In genomic region chr10:105638500-105638899, GRCm38 (mm10) we compare ENCODE assay signal across 16 mouse cellular contexts.
DNase-seq lines count a peak whose midpoint lies in the region; ATAC-seq and TF ChIP-seq lines count a peak whose summit lies in the region.
"Had no signal": no experiment of that assay in that cellular context is flagged by ENCODE, and none has a peak within 500 bp of the region (broad histone marks: within the 10 kb centered on the region; RNA-seq: fewer than 3 reads in every experiment).

No protein-coding gene starts in this region.

- no peaks in the 10 kb centered on the region for H3K27me3 ChIP-seq in forebrain, embryonic 13.5 days
- no peaks in the 10 kb centered on the region for H3K27me3 ChIP-seq in forebrain, embryonic 12.5 days
- no peaks in the 10 kb centered on the region for H3K27me3 ChIP-seq in hindbrain, embryonic 15.5 days
- H3K27me3 ChIP-seq in midbrain, postnatal 0 days (ENCODE audit: insufficient read depth, low read length), result no peaks in the 10 kb centered on the region
- H3K27me3 ChIP-seq: CH12.LX; heart, embryonic 13.5 days had no signal

- peak; percentile 46 for ATAC-seq in forebrain, embryonic 13.5 days
- no peak for ATAC-seq in forebrain, embryonic 12.5 days (ENCODE audit: low FRiP score)
- peak; percentile 31; the same call in 1 of the 2 replicates for ATAC-seq in hindbrain, embryonic 15.5 days (ENCODE audit: low FRiP score, low read depth)
- ATAC-seq in midbrain, postnatal 0 days (ENCODE audit: low FRiP score), result no peak

- H3K4me1 ChIP-seq in forebrain, embryonic 13.5 days, result no peaks in the 10 kb centered on the region
- no peaks in the 10 kb centered on the region for H3K4me1 ChIP-seq in forebrain, embryonic 12.5 days
- H3K4me1 ChIP-seq in hindbrain, embryonic 15.5 days (replicated peaks), result no peaks in the 10 kb centered on the region
- H3K4me1 ChIP-seq in midbrain, postnatal 0 days (ENCODE audit: insufficient read depth, low read length), result no peaks in the 10 kb centered on the region
- H3K4me1 ChIP-seq: embryonic facial prominence, embryonic 10.5 days; heart, embryonic 13.5 days had no signal

- H3K9ac ChIP-seq in forebrain, embryonic 13.5 days, result no peak overlapping the region
- no peak overlapping the region for H3K9ac ChIP-seq in forebrain, embryonic 12.5 days
- no peak overlapping the region for H3K9ac ChIP-seq in hindbrain, embryonic 15.5 days
- no peak overlapping the region for H3K9ac ChIP-seq in midbrain, postnatal 0 days (replicated peaks; ENCODE audit: low read length, poor library complexity, severe bottlenecking)
- H3K9ac ChIP-seq: heart, embryonic 13.5 days; liver, embryonic 14.5 days had no signal

- H3K4me2 ChIP-seq in forebrain, embryonic 13.5 days, result no peak overlapping the region
- H3K4me2 ChIP-seq in forebrain, embryonic 12.5 days, result no peak overlapping the region
- H3K4me2 ChIP-seq in hindbrain, embryonic 15.5 days, result peak overlapping the region; percentile 32
- H3K4me2 ChIP-seq in midbrain, postnatal 0 days (ENCODE audit: low read depth, low read length, poor library complexity, severe bottlenecking), result no peak overlapping the region
- H3K4me2 ChIP-seq: heart, embryonic 13.5 days had no signal

- no peaks in the 10 kb centered on the region for H3K36me3 ChIP-seq in forebrain, embryonic 13.5 days (ENCODE audit: poor library complexity, severe bottlenecking)
- H3K36me3 ChIP-seq in forebrain, embryonic 12.5 days (replicated peaks), result no peaks in the 10 kb centered on the region
- H3K36me3 ChIP-seq in hindbrain, embryonic 15.5 days, result no peaks in the 10 kb centered on the region
- no peaks in the 10 kb centered on the region for H3K36me3 ChIP-seq in midbrain, postnatal 0 days (ENCODE audit: insufficient read depth, low read length)
- H3K36me3 ChIP-seq: embryonic facial prominence, embryonic 10.5 days; heart, embryonic 13.5 days had no signal

- DNase-seq in brain, adult 2 months (ENCODE audit: low read depth, low spot score), result peak; percentile 24
- peak; percentile 8 for DNase-seq in midbrain, postnatal 0 days (ENCODE audit: low spot score)
- no peak for DNase-seq in urinary bladder, postnatal 25 days (ENCODE audit: low spot score)
- no peak for DNase-seq in cerebellum, adult 18-20 months
- no peak for DNase-seq in adipocyte (ENCODE audit: low spot score)
- DNase-seq: kidney, postnatal 36 days; lung, postnatal 36 days; spleen, adult 18-20 months; thymus, postnatal 36 days had no signal

- H3K9me3 ChIP-seq in forebrain, embryonic 13.5 days (replicated peaks), result no peaks in the 10 kb centered on the region
- 0 out of 2 replicates have a peak, but pooled peaks cover 2% of the 10 kb centered on the region for H3K9me3 ChIP-seq in forebrain, embryonic 12.5 days
- H3K9me3 ChIP-seq in hindbrain, embryonic 15.5 days, result no peaks in the 10 kb centered on the region
- H3K9me3 ChIP-seq in midbrain, postnatal 0 days (ENCODE audit: low read length), result no peaks in the 10 kb centered on the region
- H3K9me3 ChIP-seq: embryonic facial prominence, embryonic 10.5 days; heart, embryonic 13.5 days had no signal

- no peak overlapping the region for H3K27ac ChIP-seq in forebrain, embryonic 13.5 days
- H3K27ac ChIP-seq in forebrain, embryonic 12.5 days, result no peak overlapping the region
- peak overlapping the region; percentile 75 for H3K27ac ChIP-seq in hindbrain, embryonic 15.5 days (replicated peaks)
- H3K27ac ChIP-seq in midbrain, postnatal 0 days (ENCODE audit: low read depth, low read length), result no peak overlapping the region
- H3K27ac ChIP-seq: embryonic facial prominence, embryonic 10.5 days; heart, embryonic 13.5 days; liver, embryonic 14.5 days had no signal

- TF ChIP-seq CTCF in midbrain, postnatal 0 days (IDR thresholded peaks at IDR 0.05), result no peak

- H3K4me3 ChIP-seq in forebrain, embryonic 13.5 days, result no peak overlapping the region
- H3K4me3 ChIP-seq in forebrain, embryonic 12.5 days (replicated peaks), result no peak overlapping the region
- H3K4me3 ChIP-seq in hindbrain, embryonic 15.5 days, result no peak overlapping the region
- H3K4me3 ChIP-seq in midbrain, postnatal 0 days (ENCODE audit: low read depth, low read length), result no peak overlapping the region
- H3K4me3 ChIP-seq: embryonic facial prominence, embryonic 10.5 days; heart, embryonic 13.5 days had no signal

- WGBS in forebrain, embryonic 13.5 days, result 69% methylated on average over 10 of the region's 10 CpGs
- WGBS in forebrain, embryonic 12.5 days, result 83% methylated on average over 10 of the region's 10 CpGs
- WGBS in hindbrain, embryonic 15.5 days, result 37% methylated on average over 10 of the region's 10 CpGs
- WGBS in midbrain, postnatal 0 days, result 73% methylated on average over 10 of the region's 10 CpGs

Comparison
In these comparisons a context has a peak if more than half of its experiments do, and no peak if none do; other contexts are left out.
1. ATAC-seq: peak in forebrain, embryonic 13.5 days (single experiment) and hindbrain, embryonic 15.5 days (single experiment); none in forebrain, embryonic 12.5 days (single experiment) and midbrain, postnatal 0 days (single experiment).
2. DNase-seq: peak in brain, adult 2 months (single experiment) and midbrain, postnatal 0 days (single experiment); none in urinary bladder, postnatal 25 days (single experiment), cerebellum, adult 18-20 months (0 of 2) and adipocyte (single experiment).